Mouse (Mus musculus) forelimb bud, embryonic 11.5 days (tissue): ENCODE data around the gene C1qtnf6.

Experiments
- DNase-seq: peaks from one replicate; pipeline ENCODE4 v3.0.0-alpha.2; 2012; ENCODE audit warnings: low read depth, low spot score

Gene C1qtnf6

GRCm38 (mm10) chr15:78546060-78546459 is 14.8 kb upstream of the C1qtnf6 start:
- DNase-seq: no peak

- DNase-seq: no peak
Measured at GRCm38 (mm10) chr15:78544561-78545001, 13.4 kb upstream of the C1qtnf6 start, which contains the start of gene Sstr3. Sstr3 (minus strand) TSS chr15:78544685.

- DNase-seq: no peak
Measured at GRCm38 (mm10) chr15:78544041-78544440, 12.8 kb upstream of the C1qtnf6 start.

GRCm38 (mm10) chr15:78542767-78543303 is 11.6 kb upstream of the C1qtnf6 start:
- no peak for DNase-seq

- DNase-seq: no peak
Measured at GRCm38 (mm10) chr15:78542098-78542766, 11.0 kb upstream of the C1qtnf6 start.

- no peak for DNase-seq
Measured at GRCm38 (mm10) chr15:78541606-78542005, 10.4 kb upstream of the C1qtnf6 start.

GRCm38 (mm10) chr15:78541036-78541435 is 9.8 kb upstream of the C1qtnf6 start:
- no peak for DNase-seq

GRCm38 (mm10) chr15:78535723-78536421 is 4.7 kb upstream of the C1qtnf6 start:
- no peak for DNase-seq

- no peak for DNase-seq
Measured at GRCm38 (mm10) chr15:78533346-78533835, 2.2 kb upstream of the C1qtnf6 start.

- DNase-seq: no peak
Measured at GRCm38 (mm10) chr15:78532566-78533345, 1.5 kb upstream of the C1qtnf6 start.

GRCm38 (mm10) chr15:78531901-78532469 is 769 bp upstream of the C1qtnf6 start:
- DNase-seq: peak; percentile 99

GRCm38 (mm10) chr15:78531451-78531720 is 170 bp upstream of the C1qtnf6 start:
- DNase-seq: no peak

- DNase-seq: no peak
Measured at GRCm38 (mm10) chr15:78530141-78530540, 1.1 kb downstream of the C1qtnf6 start.

GRCm38 (mm10) chr15:78529428-78529990 is 1.7 kb downstream of the C1qtnf6 start:
- DNase-seq: peak; percentile 53

- no peak for DNase-seq
Measured at GRCm38 (mm10) chr15:78528726-78529411, 2.3 kb downstream of the C1qtnf6 start.

GRCm38 (mm10) chr15:78527973-78528372 is 3.2 kb downstream of the C1qtnf6 start:
- DNase-seq: no peak

- DNase-seq: no peak
Measured at GRCm38 (mm10) chr15:78524163-78524562, 7.1 kb downstream of the C1qtnf6 start.

GRCm38 (mm10) chr15:78521892-78522291 is 9.3 kb downstream of the C1qtnf6 start:
- no peak for DNase-seq

- no peak for DNase-seq
Measured at GRCm38 (mm10) chr15:78521331-78521730, 9.9 kb downstream of the C1qtnf6 start.

- DNase-seq: no peak
Measured at GRCm38 (mm10) chr15:78520112-78520715, 11.0 kb downstream of the C1qtnf6 start.
